Mouse (Mus musculus): ENCODE measurements around the gene Map2k4.

Gene Map2k4

DNA sequence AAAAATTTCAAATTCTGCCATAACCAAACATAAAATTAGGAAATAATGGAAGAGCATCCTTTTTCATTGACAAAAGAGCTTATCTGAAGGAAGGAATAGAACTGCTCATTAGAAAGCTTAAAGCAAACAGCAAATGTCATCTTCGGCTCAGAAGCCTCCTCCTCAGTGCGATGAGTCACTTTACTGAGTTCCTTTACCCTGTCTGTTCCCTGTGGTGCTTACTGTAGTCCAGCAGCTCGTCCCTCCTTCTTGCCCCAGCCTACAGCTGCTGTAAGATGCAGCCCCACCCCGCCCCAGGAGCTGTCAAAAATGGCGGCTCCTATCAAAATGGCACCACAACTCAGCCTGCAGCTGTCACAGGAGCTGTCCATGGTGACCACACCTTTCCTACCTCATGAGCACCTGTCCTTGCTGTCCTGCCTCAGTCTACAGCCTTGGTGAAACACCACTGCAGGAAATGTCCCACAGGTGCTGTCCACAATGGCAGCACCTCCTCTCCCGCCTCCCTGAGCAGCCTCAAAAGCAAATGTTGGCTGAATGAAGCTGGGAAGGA, 75.3 kb downstream of the Map2k4 start:
- no peak for DNase-seq (ENCODE audit: low spot score in 2 of 2)

GRCm38 (mm10) chr11:65706784-65707183, 81.3 kb downstream of the Map2k4 start:
- no peak for DNase-seq (ENCODE audit: low spot score in 2 of 2)

GRCm38 (mm10) chr11:65706176-65706575, 81.9 kb downstream of the Map2k4 start:
- DNase-seq (ENCODE audit: low spot score in 2 of 2), result no peak

- DNase-seq (ENCODE audit: low spot score in 2 of 2), result no peak
Observed at GRCm38 (mm10) chr11:65704861-65705260, 83.2 kb downstream of the Map2k4 start.

DNA sequence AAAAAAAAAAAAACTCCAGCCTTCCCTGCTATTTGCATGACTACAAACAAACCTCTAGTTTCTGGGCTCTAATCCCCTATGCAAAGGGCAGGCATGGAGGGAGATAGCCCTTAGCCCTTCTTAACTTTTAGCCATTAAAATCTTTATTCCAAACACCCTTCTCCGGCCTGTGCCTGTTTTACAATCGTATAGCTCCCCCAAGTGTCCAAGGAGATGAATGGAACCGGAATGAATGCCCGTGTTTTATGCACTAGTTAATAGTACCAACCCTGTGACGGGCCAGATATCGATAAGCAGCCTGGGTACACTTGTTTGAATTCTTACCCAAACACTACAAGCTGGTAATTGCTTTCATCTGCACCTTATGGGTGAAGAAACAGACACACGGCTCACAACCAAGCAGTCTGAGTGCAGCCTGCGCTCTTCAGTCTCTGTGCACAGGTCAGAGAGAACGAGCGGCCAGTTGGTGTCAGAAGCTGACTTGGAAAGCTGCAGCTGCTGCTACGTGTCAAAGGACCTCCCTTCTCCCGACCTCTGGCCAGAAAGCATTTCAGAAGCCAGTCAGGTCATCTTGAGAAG, 109.2 kb downstream of the Map2k4 start:
- peak in 1 of 2 experiments; percentile 20 for DNase-seq (ENCODE audit: low spot score in 2 of 2)

DNA sequence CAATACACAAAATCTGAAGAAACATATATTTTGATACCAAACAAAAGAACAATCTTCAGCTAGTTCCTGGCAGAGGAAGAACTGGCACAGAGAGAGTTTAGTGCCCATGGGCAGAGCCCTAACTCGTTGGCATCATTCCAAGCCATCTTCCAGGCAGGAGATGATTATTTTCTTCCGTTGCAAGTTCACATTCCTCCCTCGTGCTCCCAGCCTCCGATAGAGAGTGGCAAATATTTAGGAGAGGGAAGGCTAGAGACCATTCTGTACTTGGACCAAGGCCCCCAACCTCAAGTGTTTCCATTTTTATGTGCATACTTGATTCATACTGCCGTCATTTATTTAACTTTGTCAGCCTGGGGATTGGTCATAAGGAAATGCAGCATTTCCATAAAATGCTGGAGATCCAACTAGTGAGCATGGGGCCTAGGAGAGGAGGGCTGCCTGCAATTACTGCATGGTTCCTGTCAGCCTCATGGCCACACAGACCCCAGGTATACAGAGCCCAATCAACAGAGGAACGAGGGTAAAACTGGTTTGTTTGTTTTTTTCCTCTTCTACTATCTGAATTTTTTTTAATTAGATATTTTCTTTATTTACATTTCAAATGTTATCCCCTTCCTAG, 120.6 kb downstream of the Map2k4 start:
- no peak for DNase-seq (ENCODE audit: low spot score in 2 of 2)

- DNase-seq (ENCODE audit: low spot score in 2 of 2), result peak in 1 of 2 experiments; percentile 19
Observed at GRCm38 (mm10) chr11:65664903-65665302, 123.2 kb downstream of the Map2k4 start.

DNA sequence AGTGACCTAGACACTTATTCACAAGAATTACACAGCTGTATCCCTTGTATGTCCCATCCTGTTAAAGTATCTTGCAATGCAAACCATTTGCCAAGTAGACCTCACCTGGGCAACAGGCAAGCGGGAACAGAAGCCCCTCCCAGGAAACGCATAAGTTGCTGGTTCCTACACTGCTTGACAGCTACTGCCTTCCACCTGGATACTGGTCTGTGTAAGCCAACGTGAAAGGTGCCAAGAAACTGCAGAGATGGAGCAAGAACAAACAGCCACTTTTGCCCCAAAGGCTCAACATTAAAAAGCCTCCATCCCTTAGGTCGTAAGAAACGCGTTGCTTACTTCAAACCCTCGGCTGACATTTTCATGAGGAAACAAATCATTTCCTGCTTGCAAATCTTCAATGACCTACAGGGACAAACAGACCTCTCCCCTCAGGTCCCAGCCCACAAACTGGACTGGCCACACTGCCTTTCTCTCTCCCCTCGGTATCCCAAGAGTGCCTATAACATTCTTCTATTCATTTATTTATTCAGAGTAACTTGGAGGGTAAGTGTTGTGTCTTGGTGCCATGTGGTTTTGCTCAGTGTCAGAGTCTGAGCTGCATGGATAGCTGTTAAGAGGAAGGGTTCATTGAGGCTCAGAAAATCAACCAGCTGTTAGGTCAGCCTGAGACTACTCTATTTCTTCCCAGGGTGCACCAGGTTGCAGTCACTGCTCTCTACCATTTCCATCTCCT, 126.1 kb downstream of the Map2k4 start:
- no peak for DNase-seq (ENCODE audit: low spot score in 2 of 2)

DNA sequence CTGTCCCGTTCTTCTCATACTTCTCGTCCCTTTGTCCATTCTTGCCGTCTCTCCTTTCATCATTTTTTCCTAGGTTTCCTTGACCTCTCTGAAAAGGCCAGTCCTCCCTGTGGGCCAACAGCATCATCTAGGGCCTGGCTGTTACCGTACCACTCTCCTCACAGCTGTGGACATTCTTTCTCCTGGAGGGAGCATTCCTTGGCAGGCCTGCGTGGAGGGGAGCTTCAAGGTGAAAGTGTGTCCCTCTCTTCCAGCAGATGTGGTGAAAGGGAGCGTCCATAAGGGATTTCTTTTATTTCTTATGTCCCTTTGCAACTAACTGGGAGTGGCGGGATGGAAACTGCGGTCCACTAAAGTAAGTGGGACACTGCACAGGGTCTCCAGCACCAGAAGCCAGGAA, 134.2 kb downstream of the Map2k4 start:
- DNase-seq (ENCODE audit: low spot score in 2 of 2), result no peak

GRCm38 (mm10) chr11:65651426-65651825, 136.7 kb downstream of the Map2k4 start:
- DNase-seq (ENCODE audit: low spot score in 2 of 2), result no peak

DNA sequence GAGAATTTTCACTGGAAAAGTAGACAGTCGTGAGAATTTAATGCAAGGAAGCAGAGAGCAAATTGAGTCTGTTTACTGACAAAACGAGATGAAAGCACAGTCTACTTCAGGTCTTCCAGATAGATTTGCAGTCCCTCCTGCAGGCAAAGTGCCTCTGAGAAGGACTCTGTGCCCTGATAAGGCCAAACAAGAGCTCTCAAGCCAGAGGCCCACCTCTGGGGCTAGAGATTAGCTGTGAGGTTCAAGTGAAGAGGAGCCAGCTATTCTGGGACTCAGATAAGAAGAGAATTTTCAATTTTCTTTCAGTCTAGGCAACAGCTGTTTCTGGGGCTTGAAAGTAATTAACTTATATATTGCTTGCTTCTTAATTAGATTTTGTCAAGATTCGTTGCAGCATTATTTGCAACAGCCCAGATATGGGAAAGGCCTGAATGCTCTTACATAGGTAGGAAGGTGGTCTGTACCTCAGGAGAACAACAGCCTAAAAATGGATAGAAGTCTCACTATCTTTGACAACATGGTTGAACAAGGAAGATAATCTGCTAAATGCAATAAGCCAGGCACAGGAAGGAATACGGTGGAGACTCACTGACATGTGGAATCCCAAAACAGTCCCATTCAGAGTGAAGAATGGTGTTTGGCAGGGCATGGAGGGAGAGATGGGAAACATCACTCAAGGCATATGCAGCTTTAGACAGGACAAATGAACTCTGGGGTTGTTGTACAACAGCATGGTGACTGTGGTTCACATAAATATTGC, 138.0 kb downstream of the Map2k4 start:
- DNase-seq (ENCODE audit: low spot score in 2 of 2), result no peak

DNA sequence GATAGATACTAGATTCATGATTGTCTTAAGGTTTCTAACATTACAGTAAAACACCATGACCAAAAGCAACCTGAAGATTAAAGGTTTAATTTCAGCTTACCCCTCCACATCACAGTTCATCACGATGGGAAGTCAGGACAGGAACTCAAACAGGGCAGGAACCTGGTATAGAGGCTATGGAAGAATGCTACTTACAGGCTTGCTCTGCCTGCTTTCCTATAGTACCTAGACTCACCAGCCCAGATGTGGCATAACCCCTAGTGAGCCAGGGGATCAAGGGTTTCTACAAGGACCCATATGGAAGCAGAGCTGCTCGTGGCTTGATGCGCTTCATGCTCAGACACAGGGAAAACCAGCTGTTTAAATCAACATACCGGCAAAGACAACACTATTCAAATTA, 138.6 kb downstream of the Map2k4 start:
- DNase-seq (ENCODE audit: low spot score in 2 of 2), result no peak

DNA sequence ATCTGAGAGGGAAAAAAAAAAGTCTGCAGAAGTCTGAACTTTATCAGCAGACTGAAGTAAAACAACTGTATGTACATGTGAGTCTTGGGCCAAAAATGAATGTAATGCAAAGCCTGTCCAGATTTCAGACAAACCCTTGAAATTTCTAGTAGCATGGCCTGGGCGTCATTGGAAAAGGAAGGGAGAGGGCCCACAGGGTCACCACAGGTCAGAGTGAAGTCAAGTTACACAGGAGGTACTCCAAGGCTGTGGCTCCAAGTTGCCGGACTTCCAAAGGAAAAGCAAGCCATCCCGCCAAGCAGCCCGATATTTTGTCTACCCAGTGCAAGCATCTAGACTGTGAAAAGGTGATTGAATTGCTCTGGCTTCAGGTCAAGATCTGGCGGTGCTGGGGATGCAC, 141.8 kb downstream of the Map2k4 start:
- no peak for DNase-seq (ENCODE audit: low spot score in 2 of 2)

DNA sequence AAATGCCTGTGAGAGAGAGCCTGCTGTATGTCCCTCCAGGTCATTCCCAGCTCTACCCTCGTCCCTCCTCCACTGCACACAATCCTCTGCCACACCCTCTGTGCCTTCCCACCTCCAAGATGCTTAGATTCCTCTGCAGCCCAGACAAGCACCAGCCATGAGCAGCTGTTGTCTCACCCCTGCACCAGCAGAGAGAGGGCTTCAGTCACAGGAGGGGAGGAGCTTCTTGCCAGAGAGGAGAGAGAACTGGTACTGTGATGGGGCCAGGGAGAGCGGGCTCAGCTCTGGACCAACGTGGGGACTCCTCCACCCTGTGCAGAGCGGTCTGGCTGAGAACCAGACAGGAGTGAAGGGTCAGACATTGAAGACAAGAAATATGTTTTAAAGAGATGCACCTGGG, 143.6 kb downstream of the Map2k4 start:
- no peak for DNase-seq (ENCODE audit: low spot score in 2 of 2)

DNA sequence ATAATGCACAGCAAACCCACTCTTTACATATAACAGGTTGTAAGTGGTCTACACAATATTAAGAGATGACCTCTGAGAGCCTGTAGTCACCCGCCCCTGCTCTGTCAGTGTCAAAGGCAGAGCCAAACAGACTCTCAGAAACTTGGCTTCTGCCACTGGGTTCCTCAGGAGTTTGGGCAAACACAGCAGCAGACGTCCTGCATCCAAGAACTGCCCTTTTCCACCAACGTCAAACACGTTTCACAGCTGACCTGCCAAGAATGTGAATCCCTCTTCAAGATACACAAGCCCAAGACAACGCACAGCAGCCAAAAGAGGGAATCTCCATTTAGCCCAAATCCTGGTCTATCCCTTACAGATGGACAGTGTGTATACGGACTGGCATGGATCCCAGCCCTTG, 147.8 kb downstream of the Map2k4 start:
- DNase-seq (ENCODE audit: low spot score in 2 of 2), result no peak

Data from frontal cortex, postnatal 10 days (tissue).